Mouse (Mus musculus): ENCODE data around the gene Ndufa6. TPM values are rescaled to one million over a fixed set of nuclear protein-coding genes. Genes with fewer than 3 reads are reported as not detected.
"Not testable (repeated sequence)": the region's sequence is repeated elsewhere in the genome, so short reads cannot be mapped to it uniquely, and the experiment has no call there.

Gene Ndufa6
- polyA plus RNA-seq, 1 experiment from 2014 or later, result 274 TPM

DNA sequence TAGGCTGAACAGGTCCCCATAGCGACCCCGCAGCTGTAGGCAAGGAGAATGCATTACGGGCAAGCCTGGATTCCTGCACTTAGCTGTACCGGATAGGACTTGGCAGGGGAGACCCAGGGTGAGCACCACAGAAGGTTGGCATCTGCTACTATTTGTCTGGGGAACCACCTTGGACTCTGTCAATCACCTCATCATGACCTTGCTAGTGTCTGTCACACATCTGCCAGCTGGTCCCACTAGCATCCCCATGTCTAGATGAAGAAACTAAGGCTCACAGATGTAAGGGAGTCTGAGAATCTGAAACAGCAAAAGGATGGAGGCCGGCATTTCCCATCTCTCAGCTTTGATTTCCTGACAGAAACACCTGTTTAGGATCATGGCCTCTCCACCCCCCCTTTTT, 20.3 kb upstream of the Ndufa6 start:
- no peak for ATAC-seq (ENCODE audit: insufficient read depth, low FRiP score, low TSS enrichment)
- 84% methylated on average over 5 of the region's 5 CpGs for WGBS

DNA sequence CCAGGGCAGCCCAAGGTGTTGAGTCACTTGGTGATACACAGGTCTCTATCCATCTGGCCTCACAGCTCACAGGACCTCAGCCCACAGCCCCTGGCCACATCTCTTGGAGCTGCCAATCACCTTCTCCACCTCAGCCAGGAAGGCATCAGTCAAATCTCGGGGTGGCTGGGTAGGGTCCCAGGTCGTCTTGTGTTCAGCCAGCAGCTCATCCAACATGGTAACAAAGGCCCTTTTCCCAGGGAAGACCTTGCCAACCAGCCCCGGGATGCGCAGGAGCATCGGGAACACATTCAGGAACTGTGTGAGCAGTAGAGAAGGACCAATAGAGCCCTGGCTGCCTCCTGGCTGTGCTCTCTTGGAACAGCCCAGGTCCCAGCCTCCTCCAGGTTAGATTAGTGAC, 18.9 kb upstream of the Ndufa6 start:
- no peak overlapping the region for H3K4me3 ChIP-seq (ENCODE audit: low read depth, low read length)
- ATAC-seq (ENCODE audit: insufficient read depth, low FRiP score, low TSS enrichment) (no peak), DNase-seq (ENCODE audit: low spot score) (no peak)
- no peak overlapping the region for H3K27ac ChIP-seq (ENCODE audit: low read depth, low read length)
- no peak overlapping the region for H3K9ac ChIP-seq (ENCODE audit: low read length)
- WGBS, result 90% methylated on average over 5 of the region's 5 CpGs
- no peaks in the 10 kb centered on the region for H3K36me3 ChIP-seq (ENCODE audit: control insufficient read depth, insufficient read depth, low read length)
- H3K9me3 ChIP-seq (ENCODE audit: control insufficient read depth, low read length), result no peaks in the 10 kb centered on the region
- H3K4me2 ChIP-seq (ENCODE audit: low read depth), result no peak overlapping the region
- H3K4me1 ChIP-seq (ENCODE audit: control insufficient read depth, insufficient read depth, low read length), result no peaks in the 10 kb centered on the region
- H3K27me3 ChIP-seq (ENCODE audit: control insufficient read depth, insufficient read depth, low read length), result no peaks in the 10 kb centered on the region

More for the DNA sequence above, 20.3 kb upstream of the Ndufa6 start:
- H3K36me3 ChIP-seq (ENCODE audit: control insufficient read depth, insufficient read depth, low read length), result no peaks in the 10 kb centered on the region
- no peaks in the 10 kb centered on the region for H3K4me1 ChIP-seq (ENCODE audit: control insufficient read depth, insufficient read depth, low read length)
- no peak overlapping the region for H3K4me3 ChIP-seq (ENCODE audit: low read depth, low read length)
- no peak overlapping the region for H3K27ac ChIP-seq (ENCODE audit: low read depth, low read length)
- no peak overlapping the region for H3K9ac ChIP-seq (ENCODE audit: low read length)
- H3K27me3 ChIP-seq (ENCODE audit: control insufficient read depth, insufficient read depth, low read length), result no peaks in the 10 kb centered on the region
- H3K4me2 ChIP-seq (ENCODE audit: low read depth), result no peak overlapping the region
- H3K9me3 ChIP-seq (ENCODE audit: control insufficient read depth, low read length), result no peaks in the 10 kb centered on the region
- no peak for DNase-seq (ENCODE audit: low spot score)

DNA sequence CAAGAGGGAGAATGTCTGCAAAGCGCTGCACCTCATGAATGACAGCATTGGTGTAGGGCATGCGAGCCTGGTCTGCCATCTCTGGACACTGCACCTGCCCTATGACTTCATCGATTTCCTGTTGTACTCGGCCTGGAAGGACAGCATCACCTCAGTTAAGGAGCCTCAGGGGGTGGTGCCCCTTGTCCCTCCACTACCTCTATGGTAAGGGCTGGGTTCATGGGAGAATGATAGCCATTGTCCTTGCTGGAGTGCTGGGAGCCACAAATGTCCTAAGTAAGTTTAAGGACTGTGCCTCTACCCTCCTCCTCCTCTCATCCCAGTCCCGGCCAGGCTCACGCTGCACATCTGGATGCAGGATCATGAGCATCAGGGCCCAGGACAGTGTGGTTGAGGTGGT, 18.3 kb upstream of the Ndufa6 start:
- Histone ChIP-seq H3K36me3 (ENCODE audit: control insufficient read depth, insufficient read depth, low read length) (no peaks in the 10 kb centered on the region), H3K4me3 (ENCODE audit: low read depth, low read length) (no peak overlapping the region), H3K27me3 (ENCODE audit: control insufficient read depth, insufficient read depth, low read length) (no peaks in the 10 kb centered on the region), H3K9ac (ENCODE audit: low read length) (no peak overlapping the region), H3K9me3 (ENCODE audit: control insufficient read depth, low read length) (no peaks in the 10 kb centered on the region), H3K4me1 (ENCODE audit: control insufficient read depth, insufficient read depth, low read length) (no peaks in the 10 kb centered on the region), H3K27ac (ENCODE audit: low read depth, low read length) (no peak overlapping the region), H3K4me2 (ENCODE audit: low read depth) (no peak overlapping the region)
- WGBS, result 91% methylated on average over 6 of the region's 6 CpGs
- no peak for DNase-seq (ENCODE audit: low spot score)
- no peak for ATAC-seq (ENCODE audit: insufficient read depth, low FRiP score, low TSS enrichment)

DNA sequence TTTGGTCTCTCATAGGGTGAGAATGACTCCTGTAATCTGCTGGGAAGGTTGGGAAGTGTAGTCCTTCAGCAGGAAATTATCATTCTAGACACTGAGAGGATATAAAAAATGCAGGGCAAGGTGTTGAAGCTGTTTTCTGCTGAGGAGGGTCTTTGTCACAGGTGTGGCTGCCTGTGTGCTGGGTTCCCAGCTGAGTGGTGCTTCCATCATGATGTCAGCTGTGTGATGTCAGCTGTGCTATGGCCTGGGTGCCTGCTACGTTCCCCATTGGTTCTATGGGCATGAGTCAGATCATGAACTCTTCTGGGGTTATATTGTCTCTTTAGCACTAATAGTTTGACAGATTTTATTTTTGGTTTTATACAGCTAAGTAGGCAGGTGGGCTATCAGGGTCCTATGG, 14.7 kb upstream of the Ndufa6 start:
- H3K9me3 ChIP-seq (ENCODE audit: control insufficient read depth, low read length), result no peaks in the 10 kb centered on the region
- no peaks in the 10 kb centered on the region for H3K4me1 ChIP-seq (ENCODE audit: control insufficient read depth, insufficient read depth, low read length)
- no peak overlapping the region for H3K9ac ChIP-seq (ENCODE audit: low read length)
- H3K36me3 ChIP-seq (ENCODE audit: control insufficient read depth, insufficient read depth, low read length), result no peaks in the 10 kb centered on the region
- ATAC-seq (ENCODE audit: insufficient read depth, low FRiP score, low TSS enrichment) (no peak), DNase-seq (ENCODE audit: low spot score) (no peak)
- no peaks in the 10 kb centered on the region for H3K27me3 ChIP-seq (ENCODE audit: control insufficient read depth, insufficient read depth, low read length)
- H3K4me3 ChIP-seq (ENCODE audit: low read depth, low read length), result no peak overlapping the region
- H3K27ac ChIP-seq (ENCODE audit: low read depth, low read length), result no peak overlapping the region
- WGBS, result 85% methylated on average over 1 of the region's 1 CpGs
- H3K4me2 ChIP-seq (ENCODE audit: low read depth), result no peak overlapping the region

GRCm38 (mm10) chr15:82368146-82368545, 14.0 kb upstream of the Ndufa6 start:
- Histone ChIP-seq H3K4me3 (ENCODE audit: low read depth, low read length) (no peak overlapping the region), H3K27me3 (ENCODE audit: control insufficient read depth, insufficient read depth, low read length) (no peaks in the 10 kb centered on the region), H3K4me2 (ENCODE audit: low read depth) (no peak overlapping the region), H3K9ac (ENCODE audit: low read length) (no peak overlapping the region), H3K27ac (ENCODE audit: low read depth, low read length) (no peak overlapping the region), H3K4me1 (ENCODE audit: control insufficient read depth, insufficient read depth, low read length) (no peaks in the 10 kb centered on the region), H3K9me3 (ENCODE audit: control insufficient read depth, low read length) (no peaks in the 10 kb centered on the region), H3K36me3 (ENCODE audit: control insufficient read depth, insufficient read depth, low read length) (no peaks in the 10 kb centered on the region)
- WGBS, result 88% methylated on average over 4 of the region's 4 CpGs
- DNase-seq (ENCODE audit: low spot score) (no peak), ATAC-seq (ENCODE audit: insufficient read depth, low FRiP score, low TSS enrichment) (no peak)

DNA sequence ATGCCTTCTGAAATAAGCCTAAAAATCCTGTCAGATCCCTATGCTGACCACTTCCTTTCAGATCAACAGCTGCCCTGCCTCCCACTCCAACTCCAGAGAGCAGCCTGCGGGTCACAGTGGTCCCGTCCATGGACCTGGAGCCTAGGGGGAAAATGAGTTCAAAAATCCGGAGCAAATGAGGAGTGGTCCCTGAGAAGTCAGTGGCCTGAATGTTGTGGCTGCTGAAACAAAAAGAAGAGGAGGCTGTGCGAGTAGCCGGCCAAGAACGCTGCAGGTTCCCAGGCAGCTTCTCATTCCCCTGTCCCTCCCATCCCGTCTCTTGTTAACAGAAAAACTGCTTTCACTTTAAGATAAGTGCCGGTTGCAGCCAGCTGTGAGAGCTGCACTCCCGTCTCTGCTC, 10.4 kb upstream of the Ndufa6 start:
- H3K27me3 ChIP-seq (ENCODE audit: control insufficient read depth, insufficient read depth, low read length); H3K27ac ChIP-seq (ENCODE audit: low read depth, low read length); ATAC-seq (ENCODE audit: insufficient read depth, low FRiP score, low TSS enrichment); H3K9ac ChIP-seq (ENCODE audit: low read length); DNase-seq (ENCODE audit: low spot score); H3K4me3 ChIP-seq (ENCODE audit: low read depth, low read length); H3K4me2 ChIP-seq (ENCODE audit: low read depth); H3K9me3 ChIP-seq (ENCODE audit: control insufficient read depth, low read length); H3K36me3 ChIP-seq (ENCODE audit: control insufficient read depth, insufficient read depth, low read length); H3K4me1 ChIP-seq (ENCODE audit: control insufficient read depth, insufficient read depth, low read length): not testable (repeated sequence)
- 31% methylated on average over 6 of the region's 9 CpGs for WGBS

- not testable (repeated sequence) for H3K27ac ChIP-seq (ENCODE audit: low read depth, low read length); H3K4me1 ChIP-seq (ENCODE audit: control insufficient read depth, insufficient read depth, low read length); H3K4me3 ChIP-seq (ENCODE audit: low read depth, low read length); DNase-seq (ENCODE audit: low spot score); ATAC-seq (ENCODE audit: insufficient read depth, low FRiP score, low TSS enrichment); H3K36me3 ChIP-seq (ENCODE audit: control insufficient read depth, insufficient read depth, low read length); H3K9ac ChIP-seq (ENCODE audit: low read length); H3K9me3 ChIP-seq (ENCODE audit: control insufficient read depth, low read length); H3K27me3 ChIP-seq (ENCODE audit: control insufficient read depth, insufficient read depth, low read length); H3K4me2 ChIP-seq (ENCODE audit: low read depth)
- 83% methylated on average over 6 of the region's 12 CpGs for WGBS
Observed at GRCm38 (mm10) chr15:82363801-82364200, 9.7 kb upstream of the Ndufa6 start.

DNA sequence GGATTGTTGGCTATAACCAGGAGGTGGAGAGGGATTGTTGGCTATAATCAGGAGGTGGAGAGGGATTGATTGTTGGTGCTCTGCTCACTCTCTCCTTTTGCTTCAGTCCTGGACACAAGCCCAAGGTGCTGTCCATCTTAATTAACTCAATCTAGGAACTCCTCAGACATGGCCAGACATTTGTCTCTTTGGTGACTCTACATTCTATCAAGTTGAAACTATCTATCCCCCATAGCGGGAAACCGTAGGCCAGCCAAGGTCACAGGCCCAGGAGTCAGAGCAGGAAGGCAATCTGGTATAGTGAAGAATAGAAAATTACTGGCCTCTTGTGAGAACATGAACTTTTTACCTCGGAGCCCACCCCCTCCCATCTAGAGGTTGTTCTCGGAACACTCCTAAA, 8.1 kb upstream of the Ndufa6 start:
- Histone ChIP-seq H3K27me3 (ENCODE audit: control insufficient read depth, insufficient read depth, low read length) (no peaks in the 10 kb centered on the region), H3K4me3 (ENCODE audit: low read depth, low read length) (no peak overlapping the region), H3K9me3 (ENCODE audit: control insufficient read depth, low read length) (no peaks in the 10 kb centered on the region), H3K4me1 (ENCODE audit: control insufficient read depth, insufficient read depth, low read length) (no peaks in the 10 kb centered on the region), H3K36me3 (ENCODE audit: control insufficient read depth, insufficient read depth, low read length) (no peaks in the 10 kb centered on the region), H3K4me2 (ENCODE audit: low read depth) (no peak overlapping the region), H3K9ac (ENCODE audit: low read length) (no peak overlapping the region), H3K27ac (ENCODE audit: low read depth, low read length) (no peak overlapping the region)
- no peak for DNase-seq (ENCODE audit: low spot score)
- 87% methylated on average over 3 of the region's 4 CpGs for WGBS
- no peak for ATAC-seq (ENCODE audit: insufficient read depth, low FRiP score, low TSS enrichment)

DNA sequence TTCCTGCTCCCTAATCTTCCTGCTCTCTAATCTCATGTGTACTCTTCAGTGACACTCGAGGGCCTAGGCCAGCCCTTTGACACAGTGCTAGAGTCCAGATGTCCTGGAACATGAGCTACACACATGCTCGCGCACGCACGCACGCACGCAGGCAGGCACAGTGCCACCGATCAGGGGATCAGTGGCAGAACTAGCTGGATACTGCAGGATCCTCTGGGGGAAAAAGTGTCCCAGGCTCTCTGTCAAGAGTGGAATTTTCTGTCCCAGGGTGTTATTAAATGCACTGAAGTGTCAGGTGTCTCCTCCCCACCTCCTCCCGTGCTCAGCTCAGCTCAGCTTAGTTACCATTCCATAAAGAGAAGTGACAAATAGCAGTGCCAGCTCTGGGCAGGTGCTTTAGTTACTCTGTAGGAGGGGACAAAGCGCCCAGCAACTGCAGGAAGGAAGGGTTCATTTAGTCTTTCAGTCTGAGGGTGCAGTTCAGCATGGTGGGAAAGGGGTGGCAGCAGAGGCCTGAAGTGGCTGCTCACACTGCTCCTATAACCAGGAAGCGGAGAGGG, 7.4 kb upstream of the Ndufa6 start:
- Histone ChIP-seq H3K9me3 (ENCODE audit: control insufficient read depth, low read length) (no peaks in the 10 kb centered on the region), H3K27me3 (ENCODE audit: control insufficient read depth, insufficient read depth, low read length) (no peaks in the 10 kb centered on the region), H3K9ac (ENCODE audit: low read length) (no peak overlapping the region), H3K27ac (ENCODE audit: low read depth, low read length) (no peak overlapping the region), H3K36me3 (ENCODE audit: control insufficient read depth, insufficient read depth, low read length) (no peaks in the 10 kb centered on the region), H3K4me2 (ENCODE audit: low read depth) (no peak overlapping the region), H3K4me1 (ENCODE audit: control insufficient read depth, insufficient read depth, low read length) (no peaks in the 10 kb centered on the region), H3K4me3 (ENCODE audit: low read depth, low read length) (no peak overlapping the region)
- 79% methylated on average over 11 of the region's 11 CpGs for WGBS
- ATAC-seq (ENCODE audit: insufficient read depth, low FRiP score, low TSS enrichment) (no peak), DNase-seq (ENCODE audit: low spot score) (no peak)

Data from neural tube, embryonic 11.5 days (tissue).